Mouse (Mus musculus) lung, embryonic 16.5 days (tissue): ENCODE measurements around the gene Krt27. TPM values are rescaled to one million over a fixed set of nuclear protein-coding genes. Genes with fewer than 3 reads are reported as not detected.

Experiments
- ATAC-seq: fragments of 200-750 bp; cut with Nextera tagmentation; 2 replicates; pipeline ENCODE4 v1.8.0; 2017; ENCODE audit warnings: low read depth, mild to moderate bottlenecking, moderate library complexity
- H3K27ac ChIP-seq: fragments of 300-500 bp; sonication (generic); 2 replicates; pipeline ENCODE4 v1.5.1; 2014; ENCODE audit warnings: mild to moderate bottlenecking, control low read depth, low read length
- H3K27me3 ChIP-seq: fragments of 300-500 bp; sonication (generic); 2 replicates; pipeline ENCODE4 v1.6.1; 2014; ENCODE audit warnings: low read depth, low read length, mixed read lengths; ENCODE audit not compliant: control insufficient read depth, insufficient read depth
- H3K36me3 ChIP-seq: fragments of 300-500 bp; sonication (generic); 2 replicates; pipeline ENCODE4 v1.6.1; 2014; ENCODE audit warnings: low read length; ENCODE audit not compliant: control insufficient read depth, insufficient read depth
- H3K4me1 ChIP-seq: fragments of 300-500 bp; sonication (generic); replicated peaks from 2 replicates; pipeline ENCODE4 v1.6.1; 2014; ENCODE audit warnings: low read length, mixed read lengths; ENCODE audit not compliant: control insufficient read depth, insufficient read depth
- H3K4me2 ChIP-seq: fragments of 300-500 bp; sonication (generic); 2 replicates; pipeline ENCODE4 v1.6.1; 2014; ENCODE audit warnings: low read depth, low read length, control low read depth
- H3K4me3 ChIP-seq: fragments of 300-500 bp; sonication (generic); 2 replicates; pipeline ENCODE4 v1.5.1; 2014; ENCODE audit warnings: mild to moderate bottlenecking, low read length, control low read depth
- H3K9ac ChIP-seq: fragments of 300-500 bp; sonication (generic); 2 replicates; pipeline ENCODE4 v1.6.1; 2014; ENCODE audit warnings: low read length, control low read depth
- H3K9me3 ChIP-seq: fragments of 300-500 bp; sonication (generic); 2 replicates; pipeline ENCODE4 v1.6.1; 2016; ENCODE audit warnings: low read length; ENCODE audit not compliant: control insufficient read depth
- WGBS: fragments of 180-500 bp; shearing (Covaris S2); extraction: QIAGEN DNeasy Blood & Tissue Kit; methylation state at CpG from one replicate; pipeline ENCODE4 v1.1.7; 2014; 5-methylcytosine and 5-hydroxymethylcytosine counted together
- polyA plus RNA-seq: library from polyadenylated mRNA; unstranded; fragments of >200 nt; fragmentation: Nextera tagmentation; extraction: Ambion mirVana; gene quantifications from 2 replicates; pipeline ENCODE4 v1.2.1, GENCODE M21; 2015

Gene Krt27
- polyA plus RNA-seq, 1 experiment from 2014 or later, result not detected

GRCm38 (mm10) chr11:99361423-99361822 is 10.5 kb upstream of the Krt27 start:
- Histone ChIP-seq H3K9ac (no peak overlapping the region), H3K9me3 (no peaks in the 10 kb centered on the region), H3K36me3 (no peaks in the 10 kb centered on the region), H3K4me1 (no peaks in the 10 kb centered on the region), H3K4me3 (no peak overlapping the region), H3K4me2 (no peak overlapping the region), H3K27me3 (no peaks in the 10 kb centered on the region), H3K27ac (no peak overlapping the region)
- no peak for ATAC-seq
- 80% methylated on average over 8 of the region's 8 CpGs for WGBS

- no peak overlapping the region for H3K27ac ChIP-seq
- H3K4me3 ChIP-seq, result no peak overlapping the region
- H3K9ac ChIP-seq, result no peak overlapping the region
- H3K4me1 ChIP-seq, result no peaks in the 10 kb centered on the region
- H3K9me3 ChIP-seq, result no peaks in the 10 kb centered on the region
- WGBS, result 75% methylated on average over 11 of the region's 11 CpGs
- no peak overlapping the region for H3K4me2 ChIP-seq
- ATAC-seq, result no peak
- H3K36me3 ChIP-seq, result no peaks in the 10 kb centered on the region
- H3K27me3 ChIP-seq, result no peaks in the 10 kb centered on the region
These were observed 11.5 kb downstream of the Krt27 start for GRCm38 (mm10) chr11:99339299-99339847.

- H3K9ac ChIP-seq, result no peak within 1 kb of the TSS
- H3K4me3 ChIP-seq, result no peak within 1 kb of the TSS
- H3K27me3 ChIP-seq, result no peaks in the 10 kb centered on the region
- H3K27ac ChIP-seq, result no peak within 1 kb of the TSS
- 90% methylated on average over 11 of the region's 11 CpGs for WGBS
- no peaks in the 10 kb centered on the region for H3K4me1 ChIP-seq
- no peak within 1 kb of the TSS for H3K4me2 ChIP-seq
- no peaks in the 10 kb centered on the region for H3K36me3 ChIP-seq
- H3K9me3 ChIP-seq, result no peaks in the 10 kb centered on the region
- ATAC-seq, result no peak
These were observed 13.0 kb downstream of the Krt27 start, which contains the start of gene Krt26 for GRCm38 (mm10) chr11:99337866-99338265. Gene Krt26 (minus strand): TSS chr11:99337966.

GRCm38 (mm10) chr11:99333426-99333825 is 17.5 kb downstream of the Krt27 start:
- no peak overlapping the region for H3K27ac ChIP-seq

GRCm38 (mm10) chr11:99329655-99330054 is 21.2 kb downstream of the Krt27 start:
- WGBS, result 43% methylated on average over 2 of the region's 2 CpGs
- Histone ChIP-seq H3K27ac (no peak overlapping the region), H3K27me3 (no peaks in the 10 kb centered on the region), H3K9me3 (no peaks in the 10 kb centered on the region), H3K4me1 (no peaks in the 10 kb centered on the region), H3K4me3 (no peak overlapping the region), H3K4me2 (no peak overlapping the region), H3K36me3 (no peaks in the 10 kb centered on the region), H3K9ac (no peak overlapping the region)
- no peak for ATAC-seq

More at GRCm38 (mm10) chr11:99333426-99333825, 17.5 kb downstream of the Krt27 start:
- H3K4me1 ChIP-seq, result no peaks in the 10 kb centered on the region
- H3K4me2 ChIP-seq, result no peak overlapping the region
- no peaks in the 10 kb centered on the region for H3K36me3 ChIP-seq
- no peaks in the 10 kb centered on the region for H3K27me3 ChIP-seq
- 54% methylated on average over 13 of the region's 13 CpGs for WGBS
- H3K9ac ChIP-seq, result no peak overlapping the region
- ATAC-seq, result no peak
- no peaks in the 10 kb centered on the region for H3K9me3 ChIP-seq
- no peak overlapping the region for H3K4me3 ChIP-seq

- Histone ChIP-seq H3K4me3 (no peak within 1 kb of the TSS), H3K9me3 (no peaks in the 10 kb centered on the region), H3K9ac (no peak within 1 kb of the TSS), H3K27ac (no peak within 1 kb of the TSS), H3K4me2 (no peak within 1 kb of the TSS), H3K27me3 (no peaks in the 10 kb centered on the region), H3K36me3 (no peaks in the 10 kb centered on the region), H3K4me1 (no peaks in the 10 kb centered on the region)
- no peak for ATAC-seq
- WGBS, result 84% methylated on average over 11 of the region's 11 CpGs
These were observed 28.1 kb downstream of the Krt27 start, which contains the start of gene Krt25 for GRCm38 (mm10) chr11:99322851-99323250. Gene Krt25 (minus strand): TSS chr11:99322951.

- H3K9ac ChIP-seq, result no peak overlapping the region
- H3K4me3 ChIP-seq, result no peak overlapping the region
- H3K36me3 ChIP-seq, result no peaks in the 10 kb centered on the region
- H3K27ac ChIP-seq, result no peak overlapping the region
- no peak overlapping the region for H3K4me2 ChIP-seq
- no peaks in the 10 kb centered on the region for H3K9me3 ChIP-seq
- no peak for ATAC-seq
- WGBS, result 84% methylated on average over 14 of the region's 14 CpGs
- no peaks in the 10 kb centered on the region for H3K27me3 ChIP-seq
- no peaks in the 10 kb centered on the region for H3K4me1 ChIP-seq
These were observed 29.8 kb downstream of the Krt27 start for GRCm38 (mm10) chr11:99321094-99321493.

- Histone ChIP-seq H3K4me2 (no peak overlapping the region), H3K36me3 (no peaks in the 10 kb centered on the region), H3K4me1 (no peaks in the 10 kb centered on the region), H3K4me3 (no peak overlapping the region), H3K9ac (no peak overlapping the region), H3K27ac (no peak overlapping the region), H3K27me3 (no peaks in the 10 kb centered on the region), H3K9me3 (no peaks in the 10 kb centered on the region)
- no peak for ATAC-seq
- 29% methylated on average over 9 of the region's 9 CpGs for WGBS
These were observed 31.8 kb downstream of the Krt27 start for GRCm38 (mm10) chr11:99319127-99319526.

- Histone ChIP-seq H3K27ac (no peak overlapping the region), H3K36me3 (no peaks in the 10 kb centered on the region), H3K4me1 (no peaks in the 10 kb centered on the region), H3K9me3 (no peaks in the 10 kb centered on the region), H3K27me3 (no peaks in the 10 kb centered on the region), H3K9ac (no peak overlapping the region), H3K4me3 (no peak overlapping the region), H3K4me2 (no peak overlapping the region)
- 47% methylated on average over 8 of the region's 8 CpGs for WGBS
- ATAC-seq, result no peak
These were observed 34.4 kb downstream of the Krt27 start for GRCm38 (mm10) chr11:99316543-99316942.

GRCm38 (mm10) chr11:99314594-99314993 is 36.3 kb downstream of the Krt27 start:
- Histone ChIP-seq H3K4me3 (no peak overlapping the region), H3K36me3 (no peaks in the 10 kb centered on the region), H3K4me1 (no peaks in the 10 kb centered on the region), H3K27me3 (no peaks in the 10 kb centered on the region), H3K4me2 (no peak overlapping the region), H3K9me3 (no peaks in the 10 kb centered on the region), H3K27ac (no peak overlapping the region), H3K9ac (no peak overlapping the region)
- 80% methylated on average over 2 of the region's 2 CpGs for WGBS
- ATAC-seq, result no peak
